Mouse (Mus musculus) frontal cortex, postnatal 25 days (tissue): ENCODE data around the gene Helq.

Experiments used
- DNase-seq, 2 experiments: peaks; one replicate each; pipeline ENCODE4 v3.0.0; 2022; ENCODE audit warnings: low spot score in 2 of 2

The Helq gene

GRCm38 (mm10) chr5:100798165-100798860 lies at the start of gene Helq, which contains the start of gene Mrps18c:
Gene Helq (minus strand): TSS chr5:100798598.
Gene Mrps18c (plus strand): TSS chr5:100798627.
- DNase-seq: peak; percentile 81 to 89

- DNase-seq: no peak
Measured at GRCm38 (mm10) chr5:100847143-100847542, 48.7 kb upstream of the Helq start.

DNA sequence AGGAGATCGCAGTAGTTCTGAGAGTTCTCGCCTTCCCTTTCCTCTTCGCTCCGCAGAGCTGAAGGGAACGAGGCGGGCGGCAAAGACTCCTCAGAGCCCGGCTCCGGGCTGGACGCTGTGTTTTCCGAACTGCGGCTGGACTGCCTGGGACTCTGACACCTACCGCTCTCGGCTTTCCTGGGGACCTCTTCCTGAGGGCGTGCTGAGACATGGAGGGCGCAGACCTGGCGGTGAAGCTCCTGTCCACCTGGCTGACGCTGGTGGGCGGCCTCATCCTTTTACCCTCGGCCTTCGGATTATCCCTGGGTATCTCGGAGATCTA lies 48.2 kb upstream of the Helq start:
- no peak for DNase-seq

- peak; percentile 18 to 30 for DNase-seq
Measured at GRCm38 (mm10) chr5:100845848-100846598, 47.6 kb upstream of the Helq start.

DNA sequence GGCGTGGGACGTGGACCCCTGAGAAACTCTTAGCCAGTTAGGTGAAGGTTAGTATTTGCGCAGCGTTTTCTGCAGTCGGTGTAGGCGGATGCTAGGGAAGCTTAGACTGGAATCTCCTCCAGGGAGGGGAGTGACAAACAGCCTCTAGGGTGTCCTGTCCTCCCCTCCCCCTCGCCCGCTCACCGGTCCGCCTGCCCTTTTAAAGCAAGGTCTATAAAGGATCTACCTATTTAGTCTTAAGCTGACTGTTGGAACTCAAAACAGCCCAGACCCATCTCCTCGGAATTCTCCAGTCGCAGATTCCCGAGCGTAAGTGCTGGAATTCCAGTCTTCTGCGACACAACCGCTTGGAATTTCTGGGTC lies 47.1 kb upstream of the Helq start, which contains the start of gene Gpat3:
TSS of gene Gpat3 (plus strand) at position 229 of the 363 bp plus-strand sequence.
- no peak for DNase-seq

GRCm38 (mm10) chr5:100844485-100844884 lies 46.1 kb upstream of the Helq start:
- no peak for DNase-seq

- DNase-seq: no peak
Measured at GRCm38 (mm10) chr5:100837907-100838306, 39.5 kb upstream of the Helq start.

DNA sequence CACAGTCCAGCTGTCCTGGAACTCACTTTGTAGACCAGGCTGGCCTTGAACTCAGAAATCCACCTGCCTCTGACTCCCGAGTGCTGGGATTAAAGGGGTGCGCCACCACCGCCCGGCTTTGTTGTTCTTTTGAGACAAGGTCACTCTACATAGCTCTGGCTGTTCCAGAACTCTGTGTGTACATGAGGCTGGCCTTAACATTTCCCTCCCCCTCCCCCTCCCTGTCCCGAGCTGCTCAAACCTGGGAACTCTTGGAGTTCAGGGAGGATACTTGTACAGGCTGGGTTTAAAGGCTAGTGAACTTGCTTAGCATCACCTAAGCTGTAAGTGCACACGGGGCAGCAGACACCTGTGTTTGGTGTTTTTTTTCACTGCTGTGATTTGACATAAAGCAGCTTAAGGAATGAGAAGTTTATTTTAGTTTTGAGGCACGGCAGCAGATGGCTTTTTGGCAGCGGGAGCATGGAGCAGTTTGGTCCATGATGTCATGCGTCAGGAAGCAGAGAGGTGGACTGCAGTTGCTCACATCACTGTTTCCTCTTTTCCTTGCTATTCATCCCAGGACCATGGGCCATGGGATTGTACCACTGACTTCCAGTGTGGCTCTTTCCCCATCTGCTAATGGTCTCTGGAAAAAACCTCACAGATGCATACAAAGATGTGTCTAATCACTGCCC lies 37.6 kb upstream of the Helq start:
- DNase-seq: no peak

- no peak for DNase-seq
Measured at GRCm38 (mm10) chr5:100833841-100834240, 35.4 kb upstream of the Helq start.

GRCm38 (mm10) chr5:100832680-100833079 lies 34.3 kb upstream of the Helq start:
- no peak for DNase-seq

DNA sequence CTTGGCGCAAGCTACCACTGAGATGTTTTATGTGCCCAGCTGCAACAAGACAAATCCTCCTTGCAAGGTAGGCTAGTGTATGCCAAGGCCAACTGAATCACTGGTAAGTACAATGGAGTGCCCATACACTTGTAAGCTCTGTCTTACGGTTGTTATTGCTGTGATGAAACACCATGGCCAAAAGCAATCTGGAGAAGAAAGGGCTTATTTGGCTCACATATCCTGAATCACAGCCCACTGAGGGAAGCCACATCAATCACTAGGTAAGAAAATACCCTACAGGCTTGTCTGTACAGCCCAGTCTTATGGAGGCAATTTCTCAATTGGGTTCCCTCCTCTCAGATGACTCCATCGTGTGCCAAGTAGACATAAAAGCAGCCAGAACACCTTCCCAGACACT lies 30.3 kb upstream of the Helq start:
- DNase-seq: no peak

GRCm38 (mm10) chr5:100826531-100826930 lies 28.1 kb upstream of the Helq start:
- DNase-seq: no peak

GRCm38 (mm10) chr5:100825975-100826374 lies 27.6 kb upstream of the Helq start:
- no peak for DNase-seq

- DNase-seq: no peak
Measured at GRCm38 (mm10) chr5:100822826-100823225, 24.4 kb upstream of the Helq start.

DNA sequence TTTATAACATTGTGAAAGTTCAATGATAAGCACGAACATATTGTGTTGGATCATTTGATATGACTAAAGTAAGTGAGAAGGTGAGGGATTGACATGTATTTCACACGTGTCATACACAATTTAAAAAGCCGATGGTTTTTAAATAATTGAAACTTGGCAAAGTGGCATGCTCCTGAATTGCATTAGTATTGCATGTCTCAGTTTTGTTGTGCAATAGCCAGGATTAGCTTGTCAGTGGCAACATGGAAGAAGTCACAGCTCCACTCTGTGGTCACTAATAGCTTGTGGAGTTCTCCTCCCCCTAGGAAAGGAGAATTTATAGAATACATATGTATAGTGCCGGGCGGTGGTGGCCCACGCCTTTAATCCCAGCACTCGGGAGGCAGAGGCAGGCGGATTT lies 23.0 kb upstream of the Helq start:
- DNase-seq: no peak

DNA sequence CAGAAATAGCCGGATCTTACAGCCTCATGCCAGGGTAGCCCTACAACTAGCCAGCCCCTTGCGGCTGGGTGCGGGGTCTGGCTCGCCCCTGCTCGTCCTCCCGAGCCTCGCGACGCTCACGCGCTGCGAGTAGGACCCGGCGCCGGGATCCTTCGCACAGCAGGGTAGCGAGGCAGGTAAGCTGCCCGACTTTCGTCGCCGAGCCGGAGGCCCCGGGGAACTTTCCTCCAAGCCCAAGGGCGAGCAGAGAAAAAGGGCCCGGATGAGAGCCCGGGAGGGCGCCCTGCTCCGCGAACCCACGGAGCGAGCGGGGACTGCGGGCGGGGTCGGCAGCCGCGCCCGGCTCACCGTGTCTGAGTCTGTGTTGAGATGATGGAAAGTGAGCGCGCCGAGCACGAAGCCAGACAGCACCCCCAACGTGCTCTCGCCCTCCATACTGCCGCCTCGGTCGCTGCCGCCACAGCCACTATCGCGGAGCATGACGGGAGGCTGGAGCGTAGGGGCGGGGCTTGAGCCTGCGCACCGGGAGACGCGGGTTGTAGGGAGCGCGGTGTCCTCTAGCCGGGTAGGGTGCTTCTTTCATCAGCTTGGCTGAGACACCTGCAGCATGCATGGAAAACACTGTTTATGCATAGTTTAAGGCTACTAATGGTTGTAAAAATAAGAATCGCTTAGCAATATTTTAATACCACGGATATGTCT lies 22.2 kb upstream of the Helq start, which contains the start of gene Abraxas1:
TSS of gene Abraxas1 (minus strand) at position 483 of the 702 bp plus-strand sequence.
- DNase-seq: peak; percentile 68 to 74

DNA sequence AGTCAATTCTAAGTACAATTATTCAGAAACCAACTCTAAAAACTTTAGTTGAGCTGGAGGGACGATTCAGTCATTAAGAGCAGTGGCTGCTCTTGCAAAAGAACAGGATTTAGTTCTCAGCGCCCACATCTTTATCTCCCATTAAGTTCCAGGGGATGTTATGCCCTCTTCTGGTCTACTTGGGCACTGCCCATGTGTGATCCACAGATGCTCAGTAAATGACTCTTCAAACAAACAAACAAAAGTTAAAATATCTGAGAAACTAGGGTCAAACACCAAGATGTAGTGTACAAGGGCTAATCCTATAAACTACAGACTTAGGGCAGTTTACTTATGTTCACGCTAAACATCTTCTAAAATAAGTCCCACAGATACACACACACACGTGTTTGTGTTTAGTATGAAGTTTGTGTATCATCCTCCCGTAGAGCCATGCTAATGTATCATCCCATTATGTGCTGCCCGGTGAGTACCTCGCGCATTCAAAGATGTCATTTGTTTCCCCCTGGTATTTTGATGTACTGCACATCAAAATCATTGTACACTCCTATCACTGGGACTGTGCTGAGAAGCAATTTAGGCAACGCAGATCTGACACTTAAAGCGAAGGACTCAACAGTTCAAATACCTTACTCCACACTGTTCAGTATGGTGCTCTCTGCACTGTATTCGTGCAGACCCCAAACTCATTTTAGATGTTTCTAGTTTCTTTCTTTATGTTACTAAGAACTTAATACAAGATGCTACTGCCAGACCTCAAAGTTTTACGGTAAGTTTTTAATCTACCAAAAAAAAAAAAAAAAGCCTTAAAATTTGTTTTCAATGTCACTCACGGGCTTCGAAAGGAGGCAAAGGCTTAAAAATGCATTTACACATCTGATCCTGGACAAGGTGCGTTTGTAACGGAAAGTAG lies 21.4 kb upstream of the Helq start:
- DNase-seq: no peak

- no peak for DNase-seq
Measured at GRCm38 (mm10) chr5:100818341-100818740, 19.9 kb upstream of the Helq start.

DNA sequence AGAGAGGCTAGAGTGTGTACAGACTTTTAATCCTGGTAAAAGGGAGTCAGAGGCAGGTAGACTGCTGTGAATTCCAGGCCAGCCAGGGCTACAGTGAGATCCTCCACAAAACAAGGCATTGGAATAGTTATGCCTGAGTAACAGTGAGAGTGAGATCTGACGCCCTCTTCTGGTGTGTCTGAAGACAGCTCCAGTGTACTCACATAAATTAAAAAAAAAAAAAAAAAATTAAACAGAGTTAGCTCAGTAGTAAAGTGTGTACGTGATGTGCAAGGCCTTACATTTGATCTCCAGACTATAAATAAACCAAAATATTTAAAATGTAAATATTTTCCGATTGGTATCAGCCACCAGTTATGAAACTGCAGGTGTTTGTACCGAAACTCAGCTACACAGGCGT lies 4.3 kb downstream of the Helq start:
- no peak for DNase-seq

GRCm38 (mm10) chr5:100792261-100792660 lies 6.1 kb downstream of the Helq start:
- no peak for DNase-seq

DNA sequence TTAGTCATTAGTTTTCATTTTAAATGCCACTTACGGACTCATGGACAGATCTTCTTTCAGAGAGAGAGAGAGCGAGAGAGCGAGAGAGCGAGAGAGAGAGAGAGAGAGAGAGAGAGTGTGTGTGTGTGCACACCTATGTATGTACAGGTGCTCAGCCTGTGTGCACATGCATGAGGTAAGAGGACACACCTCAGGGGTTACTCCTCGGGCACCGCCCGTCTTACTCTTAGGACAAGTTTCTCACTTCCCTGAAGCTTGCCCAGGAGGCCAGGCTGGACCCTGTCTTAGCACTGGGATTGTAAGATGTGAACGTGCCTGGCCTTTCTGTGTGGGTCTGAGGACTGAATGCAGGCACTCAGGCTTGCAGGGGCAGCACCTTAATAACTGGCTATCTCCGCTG lies 10.9 kb downstream of the Helq start:
- no peak for DNase-seq
